15 mouse cellular contexts compared by ENCODE assay signal in genomic region chr12:103487276-103487675, GRCm38 (mm10). TPM values are rescaled to one million over a fixed set of nuclear protein-coding genes. Genes with fewer than 3 reads are reported as not detected.
DNase-seq lines count a peak whose midpoint lies in the region; ATAC-seq and TF ChIP-seq lines count a peak whose summit lies in the region.
"Had no signal": no experiment of that assay in that cellular context is flagged by ENCODE, and none has a peak within 500 bp of the region (broad histone marks: within the 10 kb centered on the region; RNA-seq: fewer than 3 reads in every experiment).

No protein-coding gene starts in this region.

- no peak for TF ChIP-seq CTCF in heart, adult 2 months (IDR thresholded peaks at IDR 0.05)
- no peak for TF ChIP-seq CTCF in stomach, postnatal 0 days (IDR thresholded peaks at IDR 0.05; ENCODE audit: low read depth)

- WGBS in heart, adult 2 months, result 6% methylated on average over 4 of the region's 4 CpGs
- WGBS in stomach, postnatal 0 days, result 28% methylated on average over 4 of the region's 4 CpGs
- WGBS in forebrain, embryonic 10.5 days, result 74% methylated on average over 4 of the region's 4 CpGs

- no peak overlapping the region for H3K4me2 ChIP-seq in stomach, postnatal 0 days (replicated peaks; ENCODE audit: low read depth)
- H3K4me2 ChIP-seq: hindbrain, embryonic 15.5 days; stomach, embryonic 15.5 days had no signal

- no peaks in the 10 kb centered on the region for H3K27me3 ChIP-seq in heart, adult 2 months (ENCODE audit: control insufficient read depth, insufficient read depth, low read length)
- H3K27me3 ChIP-seq in stomach, postnatal 0 days (ENCODE audit: control insufficient read depth, insufficient read depth, low read length), result no peaks in the 10 kb centered on the region
- H3K27me3 ChIP-seq in forebrain, embryonic 10.5 days (ENCODE audit: poor library complexity, severe bottlenecking), result no peaks in the 10 kb centered on the region
- H3K27me3 ChIP-seq: hindbrain, embryonic 15.5 days; stomach, embryonic 15.5 days had no signal

- no peaks in the 10 kb centered on the region for H3K79me2 ChIP-seq in heart, adult 2 months (replicated peaks; ENCODE audit: control insufficient read depth, insufficient read depth, low read length)

- intact Hi-C loops in heart, adult 2 months (cut with DNase I), result loop anchor here (1.0 kb wide), 1 partner anchor 59 kb away; no protein-coding TSS in a partner anchor
- intact Hi-C loops in heart, postnatal 25 days (cut with DNase I), result no loop called here
- intact Hi-C loops in left cerebral cortex, postnatal 36 days (cut with DNase I), result no loop called here

- TF ChIP-seq EP300 in heart, adult 2 months (IDR thresholded peaks at IDR 0.05; ENCODE audit: insufficient read depth, low read depth, low read length), result peak; percentile 78; the same call in 1 of the 2 replicates
- TF ChIP-seq EP300 in stomach, postnatal 0 days (optimal IDR thresholded peaks at IDR 0.05), result no peak

- no peak; the same call in 1 of the 2 replicates for TF ChIP-seq POLR2A in heart, adult 2 months (IDR thresholded peaks at IDR 0.05; ENCODE audit: insufficient read depth, low read depth, low read length)

- peak; percentile 9 for DNase-seq in kidney, adult 9 months
- no peak for DNase-seq in kidney, adult 11 months
- DNase-seq in heart, adult 2 months, result peak; percentile 60 to 76
- DNase-seq in heart, postnatal 25 days (ENCODE audit: low spot score), result peak; percentile 66
- DNase-seq in stomach, postnatal 0 days (ENCODE audit: low spot score), result peak; percentile 21
- DNase-seq in left cerebral cortex, postnatal 36 days (ENCODE audit: low spot score in 2 of 2), result no peak
- DNase-seq in forebrain, embryonic 10.5 days (ENCODE audit: extremely low spot score, low spot score), result no peak
- DNase-seq: right cerebral cortex, postnatal 25 days had no signal

- peaks cover 12% of the 10 kb centered on the region for H3K4me1 ChIP-seq in heart, adult 2 months (ENCODE audit: control insufficient read depth, insufficient read depth, low read length)
- H3K4me1 ChIP-seq in stomach, postnatal 0 days (replicated peaks; ENCODE audit: control insufficient read depth, insufficient read depth), result no peaks in the 10 kb centered on the region
- no peaks in the 10 kb centered on the region for H3K4me1 ChIP-seq in forebrain, embryonic 10.5 days
- H3K4me1 ChIP-seq: hindbrain, embryonic 15.5 days; stomach, embryonic 15.5 days had no signal

- peak overlapping the region; percentile 79 for H3K27ac ChIP-seq in heart, adult 2 months
- no peak overlapping the region; the same call in 1 of the 2 replicates for H3K27ac ChIP-seq in stomach, postnatal 0 days (replicated peaks)
- no peak overlapping the region for H3K27ac ChIP-seq in forebrain, embryonic 10.5 days
- H3K27ac ChIP-seq: hindbrain, embryonic 15.5 days; kidney, postnatal 0 days; stomach, embryonic 15.5 days had no signal

- no peaks in the 10 kb centered on the region for H3K9me3 ChIP-seq in stomach, postnatal 0 days (ENCODE audit: control insufficient read depth, low read length)
- H3K9me3 ChIP-seq in forebrain, embryonic 10.5 days, result no peaks in the 10 kb centered on the region
- H3K9me3 ChIP-seq: hindbrain, embryonic 15.5 days; stomach, embryonic 15.5 days had no signal

- H3K4me3 ChIP-seq in heart, adult 2 months, result no peak overlapping the region
- H3K4me3 ChIP-seq in stomach, postnatal 0 days (ENCODE audit: low read depth, low read length), result no peak overlapping the region
- no peak overlapping the region for H3K4me3 ChIP-seq in forebrain, embryonic 10.5 days
- H3K4me3 ChIP-seq: hindbrain, embryonic 15.5 days; stomach, embryonic 15.5 days had no signal

- peak; percentile 28; the same call in 1 of the 2 replicates for ATAC-seq in stomach, postnatal 0 days (ENCODE audit: low FRiP score, low TSS enrichment)

- no peak overlapping the region for H3K9ac ChIP-seq in heart, adult 2 months (ENCODE audit: low read depth, low read length)
- no peak overlapping the region for H3K9ac ChIP-seq in stomach, postnatal 0 days (ENCODE audit: low read length)
- H3K9ac ChIP-seq: hindbrain, embryonic 15.5 days; stomach, embryonic 15.5 days had no signal

- H3K36me3 ChIP-seq in heart, adult 2 months (ENCODE audit: control insufficient read depth, insufficient read depth, low read length), result peaks cover 7% of the 10 kb centered on the region; the same call in 1 of the 2 replicates
- H3K36me3 ChIP-seq in stomach, postnatal 0 days (ENCODE audit: control insufficient read depth, insufficient read depth, low read length), result no peaks in the 10 kb centered on the region
- no peaks in the 10 kb centered on the region for H3K36me3 ChIP-seq in forebrain, embryonic 10.5 days (replicated peaks)
- H3K36me3 ChIP-seq: hindbrain, embryonic 15.5 days; stomach, embryonic 15.5 days had no signal

RNA-seq across cellular contexts. Expression of gene Ifi27l2b, which starts 30.3 kb away (rescaled TPM):
- total RNA-seq in heart, adult 2 months (2021), result not detected
- polyA plus RNA-seq in heart, adult 2 months (2012; rRNA removed), result 0.29 TPM in 1 of 2 replicates, not detected in the other
- total RNA-seq in heart, postnatal 25 days (2021), result under 1 TPM in 1 of 2 experiments, not detected in 1; 0.23 TPM
- polyA plus RNA-seq in stomach, postnatal 0 days (2015; fragmentation: Nextera tagmentation; extraction: Ambion mirVana), result 17.3 and 19.4 TPM in 2 replicates
- total RNA-seq in left cerebral cortex, postnatal 36 days (2021), result not detected
- polyA plus RNA-seq in forebrain, embryonic 10.5 days (2016; fragmentation: Nextera tagmentation; extraction: Ambion mirVana), result not detected in 2 replicates
- total RNA-seq: CH12.LX; layer of hippocampus, postnatal 25 days; megakaryocyte, adult 5-6 weeks had no signal
- polyA plus RNA-seq: hindbrain, embryonic 15.5 days; kidney, postnatal 0 days; limb, embryonic 14.5 days had no signal

RNA-seq across cellular contexts. Expression of gene Ifi27l2a, which starts 43.8 kb away (rescaled TPM):
- total RNA-seq in heart, adult 2 months (2021), result 10 to 100 TPM; 31.8 to 43.8 TPM
- polyA plus RNA-seq in heart, adult 2 months (2012; rRNA removed), result 265 and 388 TPM in 2 replicates
- 10 to 100 TPM; 18.2 to 31.0 TPM for total RNA-seq in heart, postnatal 25 days (2021)
- polyA plus RNA-seq in stomach, postnatal 0 days (2015; fragmentation: Nextera tagmentation; extraction: Ambion mirVana), result 85.4 and 110 TPM in 2 replicates
- total RNA-seq in left cerebral cortex, postnatal 36 days (2021), result 1 to 10 TPM; 1.1 to 4.1 TPM
- 0.71 and 0.90 TPM in 2 replicates for polyA plus RNA-seq in forebrain, embryonic 10.5 days (2016; fragmentation: Nextera tagmentation; extraction: Ambion mirVana)

RNA-seq across cellular contexts. Expression of gene Ppp4r4, which starts 44.8 kb away (rescaled TPM):
- total RNA-seq in heart, adult 2 months (2021), result under 1 TPM; 0.16 to 0.37 TPM
- polyA plus RNA-seq in heart, adult 2 months (2012; rRNA removed), result 0.06 and 0.29 TPM in 2 replicates
- under 1 TPM; 0.39 to 0.45 TPM for total RNA-seq in heart, postnatal 25 days (2021)
- 0.38 and 0.53 TPM in 2 replicates for polyA plus RNA-seq in stomach, postnatal 0 days (2015; fragmentation: Nextera tagmentation; extraction: Ambion mirVana)
- 10 to 100 TPM; 23.4 to 25.1 TPM for total RNA-seq in left cerebral cortex, postnatal 36 days (2021)
- polyA plus RNA-seq in forebrain, embryonic 10.5 days (2016; fragmentation: Nextera tagmentation; extraction: Ambion mirVana), result 2.8 and 3.3 TPM in 2 replicates
- total RNA-seq: megakaryocyte, adult 5-6 weeks had no signal

RNA-seq across cellular contexts. Expression of gene Ifi27, which starts 53.3 kb away (rescaled TPM):
- 10 to 100 TPM; 56.3 to 68.8 TPM for total RNA-seq in heart, adult 2 months (2021)
- polyA plus RNA-seq in heart, adult 2 months (2012; rRNA removed), result 175 and 210 TPM in 2 replicates
- 10 to 100 TPM; 56.3 to 68.1 TPM for total RNA-seq in heart, postnatal 25 days (2021)
- polyA plus RNA-seq in stomach, postnatal 0 days (2015; fragmentation: Nextera tagmentation; extraction: Ambion mirVana), result 38.9 and 41.9 TPM in 2 replicates
- total RNA-seq in left cerebral cortex, postnatal 36 days (2021), result 10 to 100 TPM; 59.2 to 69.4 TPM
- polyA plus RNA-seq in forebrain, embryonic 10.5 days (2016; fragmentation: Nextera tagmentation; extraction: Ambion mirVana), result 0.32 and 0.82 TPM in 2 replicates

Comparison
In these comparisons a context has a peak if more than half of its experiments do, and no peak if none do; other contexts are left out.
1. DNase-seq: peak in kidney, adult 9 months (single experiment), heart, adult 2 months (2 of 2), heart, postnatal 25 days (single experiment) and stomach, postnatal 0 days (single experiment); none in kidney, adult 11 months (single experiment), left cerebral cortex, postnatal 36 days (0 of 2) and forebrain, embryonic 10.5 days (single experiment).
2. RNA of gene Ppp4r4, which starts 44.8 kb away (total RNA-seq): 23.4 to 25.1 TPM in left cerebral cortex, postnatal 36 days; 0.39 to 0.45 TPM in heart, postnatal 25 days and 0.16 to 0.37 TPM in heart, adult 2 months; every median in the first group is over 10 times any median in the second.